Mouse (Mus musculus): ENCODE results near the gene Anapc1.

Anapc1 gene

DNA sequence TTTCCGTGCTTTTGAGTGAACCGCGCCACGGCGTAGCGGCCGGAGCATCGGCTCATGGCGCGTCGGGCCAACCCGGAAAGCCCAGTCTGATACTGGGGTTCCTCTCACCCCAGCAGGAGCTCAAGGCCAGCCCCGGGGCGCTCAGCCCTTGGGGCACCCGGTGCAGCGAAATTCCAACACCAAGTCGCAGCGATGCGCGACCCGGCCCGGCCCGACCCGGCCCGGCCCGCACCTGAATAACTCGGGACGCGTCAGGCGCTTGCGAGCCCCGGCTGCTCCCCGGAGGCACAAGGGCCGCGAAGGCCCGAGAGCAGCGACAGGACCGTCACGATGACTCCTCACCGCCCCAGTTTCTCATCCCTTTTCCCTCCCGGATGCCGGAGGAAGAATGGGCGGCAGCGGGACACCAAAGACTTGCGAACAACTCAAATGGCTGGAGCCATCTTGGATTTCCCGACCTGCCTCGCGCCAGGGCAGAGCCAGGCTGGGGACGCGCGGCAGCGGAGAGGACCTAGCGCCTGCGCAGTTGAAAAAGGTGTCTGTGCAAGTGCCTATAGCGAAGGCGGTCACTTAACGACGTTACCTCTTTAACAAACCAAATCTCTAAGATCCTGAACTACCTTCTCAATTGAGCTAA is at the start of gene Anapc1:
TSS of gene Anapc1 (minus strand) at position 471 of the 637 bp plus-strand sequence.
- DNase-seq, result peak; percentile 89 to 95

GRCm38 (mm10) chr2:128735089-128735488 is 47.9 kb upstream of the Anapc1 start:
- no peak for DNase-seq

- no peak for DNase-seq
Observed at GRCm38 (mm10) chr2:128731951-128732350, 44.8 kb upstream of the Anapc1 start.

GRCm38 (mm10) chr2:128731514-128731913 is 44.3 kb upstream of the Anapc1 start:
- no peak for DNase-seq

DNA sequence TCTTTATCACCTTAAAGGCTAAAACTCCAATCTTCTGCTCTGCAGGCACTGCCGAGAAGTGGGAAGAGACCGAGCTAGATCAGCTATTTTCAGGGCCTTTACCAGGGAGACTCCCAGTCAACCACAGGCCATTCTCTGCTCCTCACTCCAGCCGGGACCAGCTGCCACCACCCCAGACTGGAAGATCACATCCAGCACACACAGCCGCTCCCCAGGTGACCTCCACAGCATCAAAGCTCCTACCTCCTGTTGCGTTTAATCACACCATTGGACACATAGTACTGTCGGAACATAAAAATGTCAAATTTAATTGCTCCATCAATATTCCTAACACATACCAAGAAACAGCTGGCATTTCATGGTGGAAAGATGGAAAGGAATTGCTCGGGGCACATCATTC is 42.0 kb upstream of the Anapc1 start:
- DNase-seq, result peak in 1 of 2 experiments; percentile 61

- peak; percentile 60 to 74 for DNase-seq
Observed at GRCm38 (mm10) chr2:128728066-128728465, 40.9 kb upstream of the Anapc1 start.

DNA sequence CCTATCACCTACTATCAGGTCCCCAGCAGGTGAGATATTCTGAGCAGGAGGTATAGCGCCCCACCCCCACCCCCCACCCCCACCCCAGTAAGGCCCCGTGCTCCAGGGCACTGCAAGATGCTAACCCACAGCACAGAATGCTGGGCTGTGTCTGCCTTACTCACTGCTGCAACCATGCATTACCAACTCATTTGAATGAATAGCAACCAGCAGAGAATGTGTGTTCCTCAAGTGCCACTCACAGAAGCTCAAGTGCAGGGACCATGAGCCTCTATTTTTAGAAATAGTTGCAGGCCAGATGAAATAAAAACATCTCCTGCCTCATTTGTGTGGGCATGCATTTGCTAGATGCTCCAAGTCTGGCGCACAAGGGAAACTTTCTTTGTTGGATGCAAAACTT is 40.4 kb upstream of the Anapc1 start:
- DNase-seq, result no peak

GRCm38 (mm10) chr2:128726626-128727025 is 39.4 kb upstream of the Anapc1 start:
- no peak for DNase-seq

DNA sequence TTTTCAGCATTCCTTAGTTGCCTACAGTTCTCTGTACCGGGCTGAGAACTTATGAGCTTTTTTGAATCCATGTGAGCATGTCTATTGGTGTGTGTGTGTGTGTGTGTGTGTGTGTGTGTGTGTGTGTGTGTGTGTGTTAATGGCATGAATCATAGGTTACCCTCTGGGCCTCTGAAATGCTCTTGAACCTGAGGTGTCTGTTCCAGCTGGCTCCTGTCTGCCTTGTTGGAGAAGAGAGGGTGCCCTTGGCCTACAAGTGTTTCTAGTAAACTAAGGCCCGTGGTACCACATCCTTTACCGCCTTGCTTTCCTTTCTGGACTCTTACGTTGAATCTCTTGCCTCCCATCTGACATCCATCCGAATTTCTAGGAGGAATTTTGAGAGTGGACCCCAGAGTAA is 38.9 kb upstream of the Anapc1 start:
- no peak for DNase-seq

DNA sequence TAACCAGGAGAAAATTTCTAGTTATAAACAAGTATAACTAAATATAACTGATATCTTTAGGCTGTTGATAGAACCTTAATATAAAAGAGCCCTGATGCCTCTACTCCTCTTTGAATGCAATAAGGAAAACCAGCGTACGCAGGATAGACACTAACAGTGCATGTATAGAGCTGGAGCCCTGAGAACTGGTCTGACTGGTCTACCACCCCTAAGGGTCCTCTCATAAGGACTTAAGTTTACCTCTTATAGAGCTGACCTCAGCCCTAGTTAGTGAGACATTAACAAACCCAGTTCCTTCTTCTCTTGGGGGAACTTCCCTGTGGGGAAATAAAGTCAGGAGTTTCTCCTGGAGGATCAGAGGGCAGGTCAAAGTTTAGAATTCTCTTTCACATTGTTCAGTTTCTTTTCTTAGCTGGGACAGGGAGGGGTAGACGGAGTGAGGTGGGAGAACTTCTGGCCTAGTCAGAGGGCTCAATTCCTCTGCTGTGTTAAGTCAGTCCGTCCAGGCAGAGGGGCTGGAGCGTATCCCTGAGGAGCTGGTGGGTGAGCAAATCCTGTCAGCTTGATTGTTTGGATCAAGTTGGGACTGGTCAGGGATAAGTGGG is 35.0 kb upstream of the Anapc1 start:
- no peak for DNase-seq

DNA sequence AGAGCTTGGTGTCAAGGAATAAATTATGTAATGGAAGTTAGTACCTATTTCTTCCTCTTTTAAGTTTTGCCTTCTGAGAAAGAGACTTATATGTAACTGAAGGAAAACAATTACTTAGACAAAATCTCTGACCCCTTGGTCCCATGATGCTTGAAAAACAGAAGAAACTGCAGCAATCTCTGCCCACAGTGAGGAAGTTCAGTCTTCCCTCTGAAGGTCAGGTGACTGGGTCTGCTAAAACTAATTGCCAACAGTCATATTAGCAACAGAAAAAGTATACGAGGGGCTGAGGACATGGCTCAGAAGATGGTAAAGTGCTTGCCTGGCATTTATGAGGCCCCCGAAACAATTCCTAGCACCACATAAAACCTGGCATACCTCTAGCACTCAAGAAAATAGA is 32.2 kb upstream of the Anapc1 start:
- DNase-seq, result no peak

- peak in 1 of 2 experiments; percentile 58 for DNase-seq
Observed at GRCm38 (mm10) chr2:128715979-128716378, 28.8 kb upstream of the Anapc1 start.

- DNase-seq, result peak; percentile 36 to 70
Observed at GRCm38 (mm10) chr2:128714724-128715241, 27.6 kb upstream of the Anapc1 start.

- peak; percentile 84 to 88 for DNase-seq
Observed at GRCm38 (mm10) chr2:128713548-128714003, 26.4 kb upstream of the Anapc1 start.

DNA sequence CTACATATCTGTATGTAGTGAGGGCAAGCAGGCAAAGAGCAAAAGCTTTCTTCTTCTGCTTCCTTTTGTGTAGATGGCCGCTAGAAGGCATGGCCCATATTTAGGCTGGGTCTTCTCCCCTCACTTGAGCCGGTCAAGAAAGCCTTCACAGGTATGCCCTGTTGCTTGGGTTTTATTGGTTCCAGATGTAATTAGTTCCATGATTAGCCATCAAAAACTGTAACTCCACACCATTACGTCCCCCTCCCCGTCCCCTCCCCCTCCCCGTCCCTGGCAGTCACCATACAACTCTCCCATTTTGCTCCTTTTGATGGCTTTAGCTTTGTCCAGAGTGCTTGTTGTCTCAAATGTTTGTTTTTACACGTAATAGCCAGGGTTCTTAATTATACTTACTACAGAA is 25.7 kb upstream of the Anapc1 start:
- DNase-seq, result no peak

GRCm38 (mm10) chr2:128710609-128711008 is 23.4 kb upstream of the Anapc1 start:
- peak; percentile 45 to 83 for DNase-seq

DNA sequence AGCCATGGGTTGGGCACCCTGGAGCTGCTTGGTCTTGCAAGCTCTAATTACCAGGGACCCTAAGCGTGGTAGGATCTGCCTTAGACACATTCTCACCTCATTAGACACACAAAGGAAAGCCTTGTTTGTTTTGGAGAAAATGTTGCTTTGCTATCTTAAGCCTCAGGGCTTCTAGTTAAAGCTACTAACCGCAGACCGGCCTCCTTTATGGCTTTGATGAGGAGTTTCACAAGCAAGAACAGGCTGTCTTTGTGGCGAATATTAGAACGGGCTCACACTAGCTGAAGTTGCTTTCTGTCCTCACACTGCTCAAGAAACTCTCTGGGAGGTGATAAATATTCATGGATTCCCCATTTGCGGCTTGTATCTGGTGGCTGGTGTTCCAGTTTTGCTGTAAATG is 22.1 kb upstream of the Anapc1 start:
- no peak for DNase-seq

GRCm38 (mm10) chr2:128704474-128704873 is 17.3 kb upstream of the Anapc1 start:
- peak; percentile 56 to 66 for DNase-seq

DNA sequence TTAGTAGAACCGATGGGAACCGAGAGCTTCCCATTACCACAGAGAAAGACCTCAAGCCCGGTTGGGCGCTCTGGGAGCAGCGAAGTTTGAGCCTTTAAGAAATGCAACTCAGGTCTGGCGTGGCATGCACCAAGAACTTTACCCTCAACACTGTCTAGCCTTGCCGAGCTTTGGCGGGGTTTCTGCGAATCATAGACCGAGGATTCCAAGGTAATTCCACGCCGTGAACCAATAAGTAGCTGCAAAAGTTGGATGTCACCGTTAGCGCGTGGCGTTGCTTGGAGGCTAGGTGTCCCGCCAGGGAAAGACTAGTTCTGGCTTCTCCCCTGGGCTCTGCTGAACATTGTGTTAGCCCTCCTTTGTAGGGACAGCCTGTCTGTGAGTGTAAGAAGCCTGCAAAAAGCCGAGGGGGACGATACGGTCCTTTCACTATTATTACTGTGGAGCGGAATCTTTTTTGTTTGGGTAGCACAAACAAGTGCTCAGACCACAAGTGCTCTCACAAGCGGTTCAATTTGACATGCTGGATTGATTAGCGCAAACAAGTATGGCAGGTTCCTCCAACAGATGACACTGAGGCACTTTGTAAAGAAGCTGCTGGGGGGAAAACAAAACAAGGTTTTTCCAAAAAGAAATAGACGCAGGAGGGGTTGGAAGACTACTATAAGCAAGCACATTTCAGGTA is 12.2 kb upstream of the Anapc1 start:
- peak; percentile 80 to 86 for DNase-seq

DNA sequence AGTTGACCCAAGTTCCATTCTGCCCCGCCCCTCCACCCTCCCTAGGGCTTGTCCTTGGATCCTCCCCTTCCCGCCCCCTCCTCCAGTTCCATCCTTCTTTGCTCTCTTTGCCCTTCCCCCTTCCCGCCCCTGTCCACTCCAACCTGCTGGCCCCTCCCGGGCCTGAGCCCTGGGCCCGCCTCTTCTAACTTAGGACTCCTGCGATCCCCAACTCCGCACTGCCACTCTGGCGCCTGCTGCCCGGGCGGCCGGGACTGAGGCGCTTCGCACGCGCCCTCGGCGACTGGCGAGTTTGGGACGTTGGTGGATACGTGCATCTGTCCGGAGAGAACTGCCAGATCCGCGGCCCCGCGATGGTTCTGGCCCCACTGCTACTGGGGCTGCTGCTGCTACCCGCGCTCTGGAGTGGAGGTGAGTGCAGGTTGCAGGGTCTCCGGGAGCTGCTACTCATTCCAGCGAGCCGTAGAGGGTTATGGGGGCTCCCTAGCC is 11.5 kb upstream of the Anapc1 start, which contains the start of gene Mertk:
TSS of gene Mertk (plus strand) at position 264 of the 489 bp plus-strand sequence.
- peak; percentile 99 for DNase-seq

- DNase-seq, result peak; percentile 92 to 94
Observed at GRCm38 (mm10) chr2:128698140-128698692, 11.0 kb upstream of the Anapc1 start.

DNA sequence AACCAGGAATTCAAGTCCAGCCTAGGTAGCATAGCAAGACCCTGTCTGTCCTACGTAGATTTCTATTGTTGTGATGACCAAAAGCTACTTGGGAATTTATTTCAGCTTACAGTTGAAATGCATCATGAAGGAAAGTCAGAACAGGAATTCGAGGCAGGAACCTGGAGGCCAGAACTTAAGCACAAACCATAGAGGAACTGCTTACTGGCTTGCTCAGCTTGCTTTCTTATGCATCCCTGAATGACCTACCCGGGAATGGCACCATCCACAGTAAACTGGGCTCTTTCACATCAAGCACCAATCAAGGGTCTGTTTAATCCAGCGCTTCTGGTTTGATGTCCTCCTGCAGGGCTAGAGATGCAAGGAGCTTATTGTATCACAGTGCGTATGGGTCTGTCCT is 10.4 kb upstream of the Anapc1 start:
- no peak for DNase-seq

DNA sequence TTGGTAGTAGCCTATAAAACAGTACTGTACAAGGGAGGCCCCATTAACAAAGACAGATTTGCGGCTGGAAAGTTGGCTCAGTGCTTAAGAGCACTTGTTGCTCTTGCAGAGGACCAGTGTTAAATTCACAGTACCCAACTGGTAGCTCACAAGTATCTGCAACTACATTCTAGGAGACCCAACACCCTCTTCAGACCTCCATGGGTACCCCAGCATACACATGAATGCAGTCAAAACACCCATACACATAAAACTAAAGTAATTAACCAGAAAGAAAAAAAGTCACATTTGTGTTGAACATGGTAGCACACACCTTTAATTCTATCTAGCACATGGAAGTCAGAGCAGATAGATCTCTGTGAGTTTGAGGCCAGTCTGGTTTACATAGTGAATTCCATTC is 9.9 kb upstream of the Anapc1 start:
- DNase-seq, result no peak
